Mouse (Mus musculus) mouse embryonic stem cell (cell line): ENCODE measurements around the gene Rbks.
"Not testable (repeated sequence)": the region's sequence is repeated elsewhere in the genome, so short reads cannot be mapped to it uniquely, and the experiment has no call there.

Source experiments
- in situ Hi-C, 2 experiments: fragments of 300-500 bp; cut with MboI; formaldehyde crosslinking; loops; 1 replicate in 1 of 2; 3 replicates in 1 of 2; pipeline ENCODE4 v1.14.3; 2019 to 2020; ENCODE audit warnings: low sequenced_read_pairs in 2 of 2, low pct_unique_long_range_greater_than_20kb in 1 of 2, mixed read lengths in 1 of 2; ENCODE audit not compliant: unreplicated experiment in 1 of 2

Rbks gene

DNA sequence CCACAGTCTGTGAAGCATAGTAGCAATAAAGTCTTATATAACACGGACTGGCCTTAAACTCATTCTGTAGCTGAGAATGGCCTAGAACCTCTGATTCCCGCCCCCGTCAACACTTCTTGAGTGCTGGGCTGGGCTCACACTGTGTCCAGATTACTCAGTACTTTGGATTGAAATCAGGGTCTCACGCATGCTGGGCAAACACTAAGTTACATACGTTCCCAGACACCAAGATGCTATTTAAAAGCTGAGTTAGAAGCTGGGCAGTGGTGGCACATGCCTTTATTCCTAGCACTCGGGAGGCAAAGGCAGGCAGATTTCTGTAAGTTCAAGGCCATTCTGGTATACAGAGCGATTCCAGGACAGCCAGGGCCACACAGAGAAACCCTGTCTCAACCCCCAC, 99.3 kb downstream of the Rbks start:
- in situ Hi-C loops = loop anchor here (5.0 to 10.0 kb wide), 3 partner anchors 99 to 599 kb away; partner anchors contain the start of genes Babam2 (in 1 of the 2) and Rbks (in 1 of the 2)

DNA sequence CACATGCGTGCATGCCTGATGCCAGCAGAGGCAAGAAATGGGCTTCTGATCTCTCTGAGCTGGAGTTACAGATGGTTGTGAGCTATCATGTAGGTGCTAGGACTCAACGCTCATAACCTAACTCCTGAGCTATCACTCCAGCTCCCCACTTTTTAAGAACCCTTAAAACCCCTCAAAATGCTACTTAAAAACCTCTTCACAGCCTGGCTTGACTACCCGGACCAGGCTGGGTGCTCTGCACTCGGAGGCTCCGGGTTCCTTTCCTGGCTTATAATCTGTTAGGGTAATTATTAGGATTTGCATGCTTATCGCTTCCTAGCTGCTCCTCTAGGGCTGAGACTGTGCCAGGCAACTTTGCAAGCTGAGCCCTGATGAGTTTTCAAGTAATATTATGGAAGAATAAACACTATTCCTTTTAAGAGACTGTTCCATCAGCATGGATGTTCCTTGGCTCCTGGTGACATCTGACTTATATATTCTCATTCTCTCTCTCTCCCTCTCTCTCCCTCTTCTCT, 99.9 kb downstream of the Rbks start:
- in situ Hi-C loops = loop anchor here (5.0 to 10.0 kb wide), 3 partner anchors 100 to 600 kb away; partner anchors contain the start of genes Babam2 (in 1 of the 2) and Rbks (in 1 of the 2)

DNA sequence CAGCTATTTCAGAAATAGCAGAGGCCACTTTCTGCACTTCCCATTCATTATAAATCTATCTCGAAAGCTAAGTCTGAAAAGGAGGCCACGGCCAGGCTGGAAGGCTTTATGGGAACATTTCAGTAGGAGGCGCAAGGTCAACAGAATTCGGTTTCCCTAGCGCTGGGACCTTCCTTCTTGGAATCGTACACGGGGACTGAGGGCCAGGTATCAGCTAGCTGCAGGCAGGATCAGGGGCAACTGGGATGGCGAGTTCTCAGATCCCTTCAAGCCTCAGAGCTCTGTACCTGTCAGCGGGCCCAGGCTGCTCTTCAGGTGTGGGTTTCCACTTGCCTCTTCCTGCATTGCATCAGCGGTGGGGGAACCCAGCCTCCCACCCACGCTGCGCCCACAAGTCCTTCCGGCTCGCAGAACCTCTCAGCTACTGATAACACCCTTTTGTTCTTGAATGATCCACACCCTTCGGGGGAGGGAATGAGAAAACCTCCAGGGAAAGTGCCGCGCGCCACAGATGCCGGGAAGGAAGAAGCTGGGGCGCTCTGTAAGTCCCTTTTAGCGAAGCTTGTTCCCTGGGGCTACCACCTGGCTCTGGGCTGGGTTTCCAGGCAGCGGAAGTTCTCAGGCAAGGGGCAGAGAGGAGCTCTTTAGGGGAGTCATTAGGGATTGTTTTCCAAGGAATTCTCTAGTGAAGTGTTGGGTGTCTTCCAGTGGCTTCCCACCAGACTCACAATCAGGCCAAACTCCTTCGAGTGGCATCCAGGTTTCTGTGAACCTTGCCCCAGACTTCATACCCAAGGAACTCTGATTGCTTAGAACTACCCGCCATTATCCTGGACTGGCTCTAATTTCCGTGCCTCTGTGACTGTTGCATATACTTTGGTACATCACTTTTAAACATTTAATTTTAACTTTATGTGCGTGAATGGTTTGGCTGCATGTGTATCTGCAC, 100.7 kb downstream of the Rbks start, which contains the start of gene Mrpl33:
Gene Mrpl33 (plus strand): TSS at position 455 of the 949 bp plus-strand sequence.
- in situ Hi-C loops = loop anchor here (5.0 to 10.0 kb wide), 3 partner anchors 101 to 601 kb away; partner anchors contain the start of genes Babam2 (in 1 of the 2) and Rbks (in 1 of the 2)

DNA sequence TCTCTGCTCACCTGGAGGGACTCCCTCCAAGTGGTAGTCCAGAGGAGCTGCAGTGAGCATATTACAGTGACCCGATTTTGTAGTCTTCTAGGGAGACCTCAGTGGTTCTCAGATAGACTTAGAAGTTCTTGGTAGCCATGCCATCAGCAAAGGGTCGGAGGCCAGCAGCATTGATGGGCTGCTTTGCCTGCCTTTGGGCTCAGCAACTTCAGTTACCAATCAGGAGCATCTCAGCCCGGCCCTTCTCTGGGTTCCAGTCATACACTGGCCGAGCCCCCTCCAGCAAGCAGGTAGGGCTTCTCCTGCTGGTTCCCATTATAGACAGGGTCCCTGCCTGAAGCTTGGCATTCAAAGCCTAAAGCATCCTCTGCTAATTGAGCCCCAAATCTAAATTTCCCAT, 101.6 kb downstream of the Rbks start:
- in situ Hi-C loops = loop anchor here (5.0 to 10.0 kb wide), 3 partner anchors 101 to 601 kb away; partner anchors contain the start of genes Babam2 (in 1 of the 2) and Rbks (in 1 of the 2)

DNA sequence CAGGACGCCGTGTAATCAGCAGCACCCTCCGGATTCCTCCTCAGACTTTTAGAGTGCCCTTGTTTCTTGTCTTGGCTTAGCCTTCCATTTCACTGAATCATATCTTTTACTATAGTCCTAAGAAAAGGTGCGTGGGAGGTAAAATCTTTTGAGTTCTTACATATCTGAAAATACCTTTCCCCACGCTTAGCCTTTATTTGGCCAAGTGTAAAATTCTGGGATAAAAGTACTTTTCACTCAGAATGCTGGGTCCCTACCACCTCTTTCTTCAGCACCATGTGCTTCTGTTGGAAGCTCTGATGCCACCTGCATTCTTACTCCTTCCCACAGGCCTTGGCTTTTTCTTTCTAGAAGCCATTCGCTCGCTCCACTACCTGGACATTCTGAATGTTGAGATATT, 106.3 kb downstream of the Rbks start:
- in situ Hi-C loops = loop anchor here in 1 of 2 experiments (10.0 kb wide), 1 partner anchor 554 kb away; no protein-coding TSS in a partner anchor

DNA sequence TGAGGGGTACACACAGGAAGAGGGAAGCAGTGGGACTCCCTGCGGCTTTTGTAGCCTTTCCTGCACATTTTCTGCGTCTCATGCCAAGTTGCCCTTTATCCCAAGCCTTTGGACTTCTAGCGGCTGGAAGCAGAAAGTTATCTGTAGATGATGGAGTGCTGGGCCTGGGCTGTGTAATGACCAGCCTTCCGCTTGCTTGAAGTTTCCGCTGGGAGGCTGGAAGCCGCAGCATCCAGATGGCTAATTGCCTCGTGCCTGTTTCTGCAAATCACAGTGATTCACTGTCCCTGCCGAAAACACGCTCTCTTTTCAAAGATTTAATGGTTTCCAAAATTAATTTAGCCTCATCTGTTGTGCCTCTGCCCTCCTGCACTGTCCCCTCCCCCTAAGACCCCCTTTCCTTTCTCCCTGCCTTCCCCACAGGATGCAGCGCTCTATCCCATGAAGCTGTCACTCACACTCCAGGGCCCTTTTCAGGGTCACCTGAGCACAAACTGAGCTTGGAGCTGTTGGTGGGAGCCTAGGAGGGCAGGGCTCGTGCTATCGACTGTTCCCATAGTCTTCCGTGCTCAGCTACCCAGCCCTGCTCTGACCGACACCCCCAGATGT, 107.6 kb downstream of the Rbks start:
- in situ Hi-C loops = loop anchor here in 1 of 2 experiments (10.0 kb wide), 1 partner anchor 555 kb away; no protein-coding TSS in a partner anchor

DNA sequence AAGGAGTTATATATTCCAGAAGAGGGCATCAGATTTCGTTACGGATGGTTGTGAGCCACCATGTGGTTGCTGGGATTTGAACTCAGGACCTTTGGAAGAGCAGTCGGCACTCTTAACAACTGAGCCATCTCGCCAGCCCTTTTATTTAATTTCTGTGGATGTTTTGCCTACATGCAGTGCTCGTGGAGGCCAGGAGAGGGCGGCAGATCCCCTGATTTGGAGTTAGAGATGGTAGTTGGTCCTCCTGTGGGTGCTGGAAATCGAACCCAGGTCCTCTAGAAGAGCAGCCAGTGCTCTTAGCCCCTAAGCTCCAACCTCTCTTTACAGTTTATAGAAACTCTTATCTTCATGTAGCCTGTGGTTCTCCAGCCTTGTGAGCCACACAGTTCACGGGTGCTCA, 108.8 kb downstream of the Rbks start:
- in situ Hi-C loops = not testable (repeated sequence)

DNA sequence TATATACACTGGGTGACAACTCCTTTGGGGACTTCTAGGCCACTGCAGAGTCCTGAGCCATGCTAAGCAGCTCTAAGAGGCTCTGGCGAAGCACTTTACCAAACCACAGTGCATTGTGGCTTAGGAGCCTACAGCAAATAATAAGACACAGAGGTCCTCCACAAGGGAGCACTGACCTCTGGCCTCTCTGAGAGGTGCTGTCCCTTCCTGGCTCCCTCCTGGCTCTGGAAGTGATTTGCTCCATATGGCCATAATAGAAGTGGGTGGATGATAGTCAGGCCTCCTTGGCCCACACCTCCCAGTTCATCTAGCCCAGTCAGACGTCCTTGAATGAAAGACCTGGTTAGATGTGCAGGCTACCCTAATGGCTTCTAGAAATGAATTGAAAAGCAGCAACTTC, 109.4 kb downstream of the Rbks start:
- in situ Hi-C loops = no loop called here

DNA sequence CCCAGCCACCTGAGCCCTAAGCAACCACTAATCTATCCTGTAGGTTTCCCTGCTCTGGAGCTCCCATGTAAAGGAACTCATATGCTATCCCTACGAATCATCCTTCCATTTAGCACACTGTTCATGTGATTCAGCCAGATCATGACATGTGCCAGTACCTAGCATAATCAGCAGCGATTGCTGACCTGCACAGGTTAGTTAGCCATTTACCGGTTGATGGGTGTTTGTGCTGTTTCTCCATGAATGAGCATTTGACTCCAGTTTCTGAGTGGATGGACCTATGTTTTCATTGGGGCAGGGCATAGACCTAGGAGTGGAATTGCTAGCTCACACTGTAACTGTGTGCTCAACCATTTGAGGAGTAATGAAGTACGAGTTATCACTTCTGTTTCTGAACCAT, 111.9 kb downstream of the Rbks start:
- in situ Hi-C loops = no loop called here

DNA sequence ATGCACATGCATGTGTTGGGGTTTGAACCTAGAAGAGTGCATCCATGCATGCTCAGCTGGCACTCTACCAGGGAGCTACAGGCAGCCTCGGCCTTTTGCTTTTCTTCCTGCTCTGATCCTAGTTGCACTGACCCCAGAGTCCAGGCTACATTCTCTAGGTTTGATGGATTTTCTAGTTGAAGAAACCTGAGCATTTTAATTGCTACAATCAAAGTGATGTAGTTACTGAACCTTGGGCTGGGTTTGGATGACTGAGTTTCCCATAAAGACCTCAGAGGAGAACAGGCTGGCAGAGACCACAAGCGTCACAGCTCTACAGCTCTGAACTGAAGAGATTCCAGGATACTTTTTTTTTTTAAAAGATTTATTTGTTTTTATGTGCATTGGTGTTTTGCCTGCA, 114.2 kb downstream of the Rbks start:
- in situ Hi-C loops = no loop called here

DNA sequence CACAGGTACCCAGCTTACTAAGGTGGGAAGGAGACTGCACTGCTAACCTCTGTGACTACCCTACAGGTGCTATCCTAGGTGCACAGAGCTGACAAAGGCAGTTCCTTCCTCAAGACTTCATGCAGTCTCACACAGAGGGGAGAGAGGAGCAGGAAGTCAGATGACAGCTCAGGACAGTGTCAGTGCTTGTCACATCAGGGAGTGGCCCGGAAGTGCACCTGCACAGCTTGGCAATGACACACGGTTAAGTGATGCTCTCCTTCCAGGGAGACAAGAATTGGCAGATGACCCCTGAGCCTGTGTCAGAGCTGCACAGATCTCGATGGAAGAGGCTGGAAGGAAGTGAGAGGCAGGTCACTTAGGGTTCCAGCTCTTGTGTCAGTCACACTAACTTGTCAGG, 115.5 kb downstream of the Rbks start:
- in situ Hi-C loops = no loop called here

DNA sequence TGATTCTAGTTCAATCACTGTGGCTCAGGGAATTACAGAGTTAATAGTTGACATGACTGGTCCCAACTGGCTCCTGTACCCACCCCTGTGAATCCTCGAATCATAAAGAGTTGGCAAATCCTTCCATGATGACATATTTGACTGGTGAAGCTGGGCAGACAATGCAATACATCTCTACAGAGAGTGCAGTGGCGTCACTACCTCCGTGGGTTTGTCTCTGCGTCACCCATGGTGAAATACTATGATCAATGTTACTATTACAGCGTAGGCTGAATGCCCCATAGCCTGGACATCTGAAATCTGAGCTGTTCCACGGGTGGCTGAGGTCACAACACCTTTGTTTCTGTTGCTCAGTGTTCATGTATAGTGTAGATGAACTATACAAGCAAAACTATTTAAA, 116.2 kb downstream of the Rbks start:
- in situ Hi-C loops = no loop called here

DNA sequence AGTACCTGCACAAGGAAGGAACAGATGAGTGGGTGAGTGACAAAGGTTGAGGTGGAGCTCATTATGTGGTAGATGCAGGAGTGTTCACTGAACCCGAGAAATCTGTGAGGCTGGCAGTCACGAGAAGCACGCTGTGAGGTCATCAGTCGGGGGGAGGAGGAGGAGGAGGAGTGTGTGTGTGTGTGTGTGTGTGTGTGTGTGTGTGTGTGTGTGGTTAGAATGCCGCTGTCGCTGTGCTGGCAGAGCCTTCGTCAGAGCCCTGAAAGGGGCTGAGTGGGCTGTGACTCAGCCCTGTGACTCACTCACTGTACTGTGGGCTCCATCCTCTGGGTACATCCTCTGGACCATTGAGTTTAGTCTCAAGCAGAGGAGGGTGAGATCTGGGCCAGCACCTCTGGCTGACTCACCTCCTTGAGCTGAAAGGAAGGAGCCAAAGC, 120.9 kb downstream of the Rbks start:
- in situ Hi-C loops = no loop called here
